Mouse (Mus musculus): Measurements from ENCODE around the gene Tes. TPM values are rescaled to one million over a fixed set of nuclear protein-coding genes. Genes with fewer than 3 reads are reported as not detected.
"Not testable (repeated sequence)": the region's sequence is repeated elsewhere in the genome, so short reads cannot be mapped to it uniquely, and the experiment has no call there.

Gene Tes
- polyA plus RNA-seq, 1 experiment = 21.6 TPM

GRCm38 (mm10) chr6:17054781-17055180 lies 10.2 kb upstream of the Tes start:
- Histone ChIP-seq H3K4me3 (ENCODE audit: insufficient read depth, low read length) (no peak overlapping the region), H3K27ac (ENCODE audit: insufficient read depth, low read depth, low read length) (no peak overlapping the region), H3K4me1 (ENCODE audit: control insufficient read depth, insufficient read depth, low read length) (peaks cover 17% of the 10 kb centered on the region)
- TF ChIP-seq POLR2A (IDR thresholded peaks at IDR 0.05; ENCODE audit: borderline replicate concordance, low read depth, low read length) = no peak
- TF ChIP-seq CTCF (IDR thresholded peaks at IDR 0.05; ENCODE audit: low read depth, low read length) = no peak

GRCm38 (mm10) chr6:17055659-17056058 lies 9.3 kb upstream of the Tes start:
- H3K4me3 ChIP-seq (ENCODE audit: insufficient read depth, low read length) = no peak overlapping the region
- TF ChIP-seq POLR2A (IDR thresholded peaks at IDR 0.05; ENCODE audit: borderline replicate concordance, low read depth, low read length) = no peak
- TF ChIP-seq CTCF (IDR thresholded peaks at IDR 0.05; ENCODE audit: low read depth, low read length) = no peak
- H3K4me1 ChIP-seq (ENCODE audit: control insufficient read depth, insufficient read depth, low read length) = peaks cover 22% of the 10 kb centered on the region
- no peak overlapping the region for H3K27ac ChIP-seq (ENCODE audit: insufficient read depth, low read depth, low read length)

- no peak overlapping the region for H3K4me3 ChIP-seq (ENCODE audit: insufficient read depth, low read length)
- TF ChIP-seq POLR2A (IDR thresholded peaks at IDR 0.05; ENCODE audit: borderline replicate concordance, low read depth, low read length) = no peak
- no peak for TF ChIP-seq CTCF (IDR thresholded peaks at IDR 0.05; ENCODE audit: low read depth, low read length)
- H3K4me1 ChIP-seq (ENCODE audit: control insufficient read depth, insufficient read depth, low read length) = peaks cover 18% of the 10 kb centered on the region
- no peak overlapping the region for H3K27ac ChIP-seq (ENCODE audit: insufficient read depth, low read depth, low read length)
Measured at GRCm38 (mm10) chr6:17059501-17059900, 5.4 kb upstream of the Tes start.

GRCm38 (mm10) chr6:17060154-17060553 lies 4.8 kb upstream of the Tes start:
- TF ChIP-seq POLR2A (IDR thresholded peaks at IDR 0.05; ENCODE audit: borderline replicate concordance, low read depth, low read length) = no peak
- no peak for TF ChIP-seq CTCF (IDR thresholded peaks at IDR 0.05; ENCODE audit: low read depth, low read length)
- H3K4me1 ChIP-seq (ENCODE audit: control insufficient read depth, insufficient read depth, low read length) = peaks cover 16% of the 10 kb centered on the region

DNA sequence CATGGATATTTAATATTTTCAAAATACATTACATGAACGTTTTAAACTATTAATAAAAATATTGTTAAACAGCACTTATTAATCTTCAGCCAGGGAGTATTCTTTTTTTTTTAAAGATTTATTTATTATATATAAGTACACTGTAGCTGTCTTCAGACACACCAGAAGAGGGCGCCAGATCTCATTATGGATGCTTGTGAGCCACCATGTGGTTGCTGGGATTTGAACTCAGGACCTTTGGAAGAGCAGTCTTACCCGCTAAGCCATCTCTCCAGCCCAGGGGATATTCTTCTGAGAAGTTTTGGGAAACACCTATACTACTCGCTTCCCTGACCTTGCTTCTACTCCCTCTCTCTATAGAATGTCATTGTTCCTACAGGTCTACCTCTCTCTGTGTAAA lies 3.1 kb upstream of the Tes start:
- not testable (repeated sequence) for H3K4me3 ChIP-seq (ENCODE audit: insufficient read depth, low read length); H3K27ac ChIP-seq (ENCODE audit: insufficient read depth, low read depth, low read length)
- H3K4me1 ChIP-seq (ENCODE audit: control insufficient read depth, insufficient read depth, low read length) = peaks cover 14% of the 10 kb centered on the region

More at GRCm38 (mm10) chr6:17060154-17060553, 4.8 kb upstream of the Tes start:
- no peak overlapping the region for H3K4me3 ChIP-seq (ENCODE audit: insufficient read depth, low read length)
- H3K27ac ChIP-seq (ENCODE audit: insufficient read depth, low read depth, low read length) = no peak overlapping the region

DNA sequence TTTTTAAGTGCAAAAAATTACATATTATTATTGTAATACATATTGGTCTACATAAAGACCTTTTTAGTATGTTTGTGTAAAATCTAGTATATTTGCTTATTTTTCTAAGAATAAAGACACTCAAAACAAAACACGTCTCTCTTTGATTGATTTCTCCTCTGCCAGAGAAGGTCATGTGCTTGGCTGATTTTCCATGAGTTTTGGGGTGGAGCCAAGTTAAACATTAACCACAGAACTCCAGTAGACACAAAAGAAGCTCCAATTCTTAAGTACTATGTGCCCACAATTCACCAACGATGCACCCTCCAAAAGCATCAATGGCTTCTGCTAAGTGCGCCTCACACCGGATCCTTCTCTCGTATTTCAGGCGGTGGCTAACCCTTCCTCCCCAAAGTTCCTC lies 2.6 kb upstream of the Tes start:
- TF ChIP-seq POLR2A (IDR thresholded peaks at IDR 0.05; ENCODE audit: borderline replicate concordance, low read depth, low read length) (no peak), CTCF (IDR thresholded peaks at IDR 0.05; ENCODE audit: low read depth, low read length) (no peak)
- Histone ChIP-seq H3K4me3 (ENCODE audit: insufficient read depth, low read length) (no peak overlapping the region), H3K4me1 (ENCODE audit: control insufficient read depth, insufficient read depth, low read length) (peaks cover 14% of the 10 kb centered on the region), H3K27ac (ENCODE audit: insufficient read depth, low read depth, low read length) (no peak overlapping the region)

DNA sequence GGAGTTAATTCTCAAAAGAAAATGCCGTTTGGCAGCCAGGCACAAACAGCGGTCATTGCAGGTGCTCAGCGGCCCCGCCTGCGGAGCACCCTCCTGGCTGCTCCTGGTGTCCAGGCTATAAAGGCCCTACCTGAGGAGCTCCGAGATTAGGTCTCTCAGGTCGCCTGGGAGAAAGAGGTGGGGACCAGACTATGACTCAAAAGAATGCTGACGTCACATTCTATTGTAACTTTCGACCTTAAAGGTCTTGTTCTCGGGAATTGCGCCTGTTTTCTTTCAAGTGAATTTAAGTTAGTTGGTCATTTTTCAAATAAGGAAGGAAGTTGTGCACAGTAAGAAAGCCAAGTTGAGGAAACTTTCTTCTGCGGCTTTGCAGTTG lies 831 bp downstream of the Tes start:
- Histone ChIP-seq H3K4me3 (ENCODE audit: insufficient read depth, low read length) (peak overlapping the region; percentile 79), H3K4me1 (ENCODE audit: control insufficient read depth, insufficient read depth, low read length) (peaks cover 8% of the 10 kb centered on the region), H3K27ac (ENCODE audit: insufficient read depth, low read depth, low read length) (peak overlapping the region; percentile 51)
- TF ChIP-seq CTCF (IDR thresholded peaks at IDR 0.05; ENCODE audit: low read depth, low read length) = no peak
- no peak for TF ChIP-seq POLR2A (IDR thresholded peaks at IDR 0.05; ENCODE audit: borderline replicate concordance, low read depth, low read length)

- TF ChIP-seq POLR2A (IDR thresholded peaks at IDR 0.05; ENCODE audit: borderline replicate concordance, low read depth, low read length) = no peak
- no peak for TF ChIP-seq CTCF (IDR thresholded peaks at IDR 0.05; ENCODE audit: low read depth, low read length)
- peaks cover 8% of the 10 kb centered on the region for H3K4me1 ChIP-seq (ENCODE audit: control insufficient read depth, insufficient read depth, low read length)
- no peak overlapping the region for H3K27ac ChIP-seq (ENCODE audit: insufficient read depth, low read depth, low read length)
- H3K4me3 ChIP-seq (ENCODE audit: insufficient read depth, low read length) = peak overlapping the region; percentile 79; the same call in 1 of the 2 replicates
Measured at GRCm38 (mm10) chr6:17066211-17066940, 1.4 kb downstream of the Tes start.

- no peak overlapping the region for H3K27ac ChIP-seq (ENCODE audit: insufficient read depth, low read depth, low read length)
- H3K4me1 ChIP-seq (ENCODE audit: control insufficient read depth, insufficient read depth, low read length) = peaks cover 6% of the 10 kb centered on the region; the same call in 1 of the 2 replicates
- no peak for TF ChIP-seq POLR2A (IDR thresholded peaks at IDR 0.05; ENCODE audit: borderline replicate concordance, low read depth, low read length)
- TF ChIP-seq CTCF (IDR thresholded peaks at IDR 0.05; ENCODE audit: low read depth, low read length) = no peak
- H3K4me3 ChIP-seq (ENCODE audit: insufficient read depth, low read length) = no peak overlapping the region
Measured at GRCm38 (mm10) chr6:17071899-17072298, 7.0 kb downstream of the Tes start.

DNA sequence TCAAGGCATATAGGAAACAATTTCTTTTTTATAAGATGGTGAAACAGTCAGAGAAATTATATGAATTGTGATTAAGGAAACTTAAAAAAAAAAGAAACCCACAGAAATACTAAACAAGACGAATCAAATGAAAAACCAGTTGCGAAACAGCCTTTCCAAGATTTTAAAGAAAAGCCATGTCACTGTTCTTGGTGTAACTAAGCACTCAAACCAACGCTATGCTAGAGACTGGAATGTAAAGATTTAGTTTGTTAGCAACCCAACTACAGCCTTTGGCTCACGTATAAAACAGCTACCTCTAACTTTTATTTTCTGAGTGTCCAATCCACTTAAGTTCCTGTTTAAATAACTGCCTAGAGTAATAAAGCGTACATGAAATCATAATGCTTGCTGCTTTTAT lies 7.4 kb downstream of the Tes start:
- peaks cover 6% of the 10 kb centered on the region; the same call in 1 of the 2 replicates for H3K4me1 ChIP-seq (ENCODE audit: control insufficient read depth, insufficient read depth, low read length)
- TF ChIP-seq CTCF (IDR thresholded peaks at IDR 0.05; ENCODE audit: low read depth, low read length) = no peak
- TF ChIP-seq POLR2A (IDR thresholded peaks at IDR 0.05; ENCODE audit: borderline replicate concordance, low read depth, low read length) = no peak
- no peak overlapping the region for H3K4me3 ChIP-seq (ENCODE audit: insufficient read depth, low read length)
- no peak overlapping the region for H3K27ac ChIP-seq (ENCODE audit: insufficient read depth, low read depth, low read length)

All from bone marrow macrophage, adult 2 months (primary cell).